Mouse (Mus musculus) E14TG2a.4 (cell line): ENCODE data around the gene Rnf187.

Source experiments
- CTCF ChIP-seq: conservative IDR thresholded peaks from 2 replicates; pipeline ENCODE4 v1.5.1; 2014; ENCODE audit warnings: low read length
- NANOG ChIP-seq: IDR thresholded peaks from 2 replicates; pipeline ENCODE4 v1.6.1; 2014; ENCODE audit warnings: borderline replicate concordance, low read length, mixed read lengths
- POU5F1 ChIP-seq: IDR thresholded peaks from 2 replicates; pipeline ENCODE4 v1.6.1; 2014; ENCODE audit warnings: low read length, borderline replicate concordance

DNA sequence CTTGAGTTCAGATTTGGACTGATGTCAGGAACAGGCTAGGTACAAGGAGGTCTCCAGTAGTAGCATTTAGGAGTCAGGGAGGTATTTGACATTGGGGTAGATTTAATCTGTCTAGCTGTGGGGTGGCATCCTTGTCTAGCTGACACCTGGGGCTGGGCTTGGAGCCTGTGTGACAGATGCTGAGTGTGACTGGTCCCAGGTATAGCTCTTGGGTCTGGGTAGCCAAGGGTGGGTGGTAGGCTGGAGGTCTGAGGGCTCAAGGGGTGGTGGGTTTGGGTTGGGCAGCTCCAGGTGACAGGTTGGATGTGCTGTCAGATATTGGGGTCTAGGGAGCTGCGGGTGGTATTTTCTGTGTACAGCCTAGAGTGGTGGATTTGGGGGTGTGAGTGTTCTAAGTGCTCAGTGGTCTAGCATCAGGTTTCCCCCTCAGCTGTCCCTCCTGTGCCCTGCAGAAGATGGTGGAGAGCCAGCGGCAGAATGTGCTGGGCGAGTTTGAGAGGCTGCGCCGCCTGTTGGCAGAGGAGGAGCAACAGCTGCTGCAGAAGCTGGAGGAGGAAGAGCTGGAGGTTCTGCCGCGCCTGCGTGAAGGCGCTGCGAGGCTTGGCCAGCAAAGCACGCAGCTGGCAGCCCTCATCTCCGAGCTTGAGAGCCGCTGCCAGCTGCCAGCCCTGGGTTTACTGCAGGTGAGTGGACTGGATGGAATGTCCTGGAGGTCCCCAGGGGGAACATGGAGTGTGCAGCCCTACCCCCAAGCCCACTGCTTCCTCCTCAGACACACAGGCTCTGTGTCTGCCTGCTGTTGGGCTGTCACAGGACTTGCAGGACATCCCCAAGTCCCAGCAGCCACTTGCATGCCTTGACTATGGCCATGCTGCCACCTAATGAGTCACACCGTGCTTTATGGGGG is 43.1 kb upstream of the Rnf187 start:
- peak; percentile 61 for TF ChIP-seq CTCF
- TF ChIP-seq POU5F1 = no peak
- no peak for TF ChIP-seq NANOG
